Mouse (Mus musculus) olfactory bulb, adult 2 months (tissue): ENCODE data around the gene Aurkb.

Experiments
- CTCF ChIP-seq: fragments of 200-500 bp; IDR thresholded peaks from 2 replicates; pipeline ENCODE4 v1.5.1; 2012; ENCODE audit warnings: low read depth, mild to moderate bottlenecking, low read length, moderate library complexity; ENCODE audit not compliant: insufficient read depth
- POLR2A ChIP-seq: fragments of 200-500 bp; IDR thresholded peaks from 2 replicates; pipeline ENCODE4 v1.6.1; 2012; ENCODE audit warnings: mild to moderate bottlenecking, low read depth, low read length, moderate library complexity; ENCODE audit not compliant: insufficient read depth

DNA sequence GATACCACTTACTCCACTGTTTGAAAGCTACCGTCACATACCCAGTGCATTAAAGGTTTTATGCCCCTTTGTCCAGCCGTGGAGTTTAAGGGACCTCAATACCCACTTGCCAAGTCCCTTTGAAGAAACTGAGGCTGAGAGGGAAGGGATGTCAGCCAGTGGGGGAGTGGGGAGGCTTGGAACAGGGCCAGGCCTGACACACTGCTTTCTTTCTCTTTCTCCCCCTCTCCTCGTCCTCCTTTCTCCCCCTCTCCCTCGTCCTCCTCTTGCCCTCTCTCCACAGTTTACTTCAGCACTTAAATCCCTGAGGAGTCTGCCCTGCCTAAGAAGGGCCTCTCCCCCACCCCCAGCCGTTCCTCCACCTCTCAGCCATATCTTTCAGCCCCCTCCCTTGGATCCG, 44.9 kb downstream of the Aurkb start:
- TF ChIP-seq POLR2A, result no peak
- no peak for TF ChIP-seq CTCF
